Mouse (Mus musculus) ES-Bruce4 (cell line): ENCODE measurements around the gene Cdkn2a.

Experiments
- CTCF ChIP-seq: IDR thresholded peaks from one replicate; pipeline ENCODE4 v1.8.1; 2011; ENCODE audit warnings: low read depth, low read length
- EP300 ChIP-seq: IDR thresholded peaks from 2 replicates; pipeline ENCODE4 v1.6.1; 2011; ENCODE audit warnings: low read depth, low read length; ENCODE audit not compliant: insufficient read depth
- POLR2A ChIP-seq: IDR thresholded peaks from one replicate; pipeline ENCODE4 v1.8.1; 2011; ENCODE audit warnings: low read length; ENCODE audit not compliant: insufficient read depth

DNA sequence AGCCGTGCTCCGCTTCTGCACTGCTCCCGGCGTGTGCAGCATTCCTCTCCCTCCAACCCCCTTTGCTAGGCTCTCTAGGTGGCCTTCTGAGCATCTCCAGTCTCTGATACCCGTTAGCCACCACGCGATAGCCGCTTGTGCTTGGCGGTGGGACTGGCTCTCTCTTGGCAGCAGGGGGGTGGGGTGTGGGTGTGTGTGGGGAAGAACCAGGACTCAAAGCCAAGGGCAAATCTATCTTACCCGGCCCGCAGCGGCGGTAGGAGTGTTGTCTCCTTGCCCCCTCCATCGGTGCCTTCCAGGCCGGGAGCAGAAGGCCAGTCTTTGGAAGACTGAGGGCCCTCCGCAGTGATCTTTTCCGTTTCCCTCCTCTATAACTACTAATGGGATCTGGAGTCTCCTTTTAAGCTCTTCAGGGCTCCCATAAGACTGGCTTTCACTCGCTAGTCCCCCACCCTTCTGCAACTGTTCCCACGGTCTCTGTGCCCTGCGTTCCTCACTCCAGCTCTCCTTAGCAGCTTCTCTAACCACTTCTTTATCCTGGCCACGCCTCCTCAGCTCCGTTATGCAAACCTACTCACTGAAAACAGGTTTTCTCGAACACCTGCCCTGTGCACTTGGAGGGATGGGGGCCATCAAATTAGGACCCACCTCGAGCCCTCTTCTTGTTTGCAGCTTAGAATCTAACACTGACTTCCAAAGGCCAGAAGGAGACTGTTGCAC is 19.5 kb downstream of the Cdkn2a start:
- TF ChIP-seq CTCF = no peak
- no peak for TF ChIP-seq POLR2A
- TF ChIP-seq EP300 = no peak
